10 mouse cellular contexts compared by ENCODE assay signal in genomic region chr1:155721443-155721842, GRCm38 (mm10). TPM values are rescaled to one million over a fixed set of nuclear protein-coding genes. Genes with fewer than 3 reads are reported as not detected.
A peak's percentile ranks its signal among the peaks of the same experiment; 100 is the strongest.
DNase-seq lines count a peak whose midpoint lies in the region; ATAC-seq and TF ChIP-seq lines count a peak whose summit lies in the region.
"Had no signal": no experiment of that assay in that cellular context is flagged by ENCODE, and none has a peak within 500 bp of the region (broad histone marks: within the 10 kb centered on the region; RNA-seq: fewer than 3 reads in every experiment).

No protein-coding gene starts in this region.

- no peaks in the 10 kb centered on the region for H3K36me3 ChIP-seq in kidney, embryonic 16.5 days (ENCODE audit: insufficient read depth, low read length)
- no peaks in the 10 kb centered on the region for H3K36me3 ChIP-seq in E14TG2a.4 (ENCODE audit: insufficient read depth, low read length)

- H3K4me3 ChIP-seq in kidney, embryonic 16.5 days (ENCODE audit: low read length): no peak overlapping the region
- H3K4me3 ChIP-seq in E14TG2a.4 (replicated peaks; ENCODE audit: low read length): no peak overlapping the region
- no peak overlapping the region for H3K4me3 ChIP-seq in cortical plate, adult 2 months (ENCODE audit: insufficient read depth, low read length)
- H3K4me3 ChIP-seq: myocyte had no signal

- H3K9ac ChIP-seq in kidney, embryonic 16.5 days (replicated peaks; ENCODE audit: low read length): no peak overlapping the region

- WGBS in kidney, embryonic 16.5 days: 35% methylated on average over 8 of the region's 8 CpGs

- TF ChIP-seq POLR2A in cortical plate, adult 2 months (IDR thresholded peaks at IDR 0.05; ENCODE audit: extremely low read depth, insufficient read depth, low read length): no peak

- no peak for ATAC-seq in CD4-positive, CD25-positive, alpha-beta regulatory T cell, adult 4 months
- no peak for ATAC-seq in kidney, embryonic 16.5 days (ENCODE audit: low FRiP score, low TSS enrichment)
- peak; percentile 56 for ATAC-seq in megakaryocyte progenitor cell, adult 5-6 weeks (replicated peaks; ENCODE audit: poor library complexity)

- TF ChIP-seq CTCF in E14TG2a.4 (conservative IDR thresholded peaks at IDR 0.05; ENCODE audit: low read length): peak; percentile 68
- peak; percentile 62 for TF ChIP-seq CTCF in cortical plate, adult 2 months (IDR thresholded peaks at IDR 0.05; ENCODE audit: extremely low read depth, insufficient read depth, low read length)

- no peaks in the 10 kb centered on the region for H3K4me1 ChIP-seq in kidney, embryonic 16.5 days (ENCODE audit: insufficient read depth, low read length)
- peaks cover 14% of the 10 kb centered on the region for H3K4me1 ChIP-seq in E14TG2a.4 (replicated peaks; ENCODE audit: low read depth, low read length)
- H3K4me1 ChIP-seq in cortical plate, adult 2 months (ENCODE audit: control insufficient read depth, insufficient read depth, low read length): no peaks in the 10 kb centered on the region

- peaks cover 33% of the 10 kb centered on the region for H3K27me3 ChIP-seq in kidney, embryonic 16.5 days (ENCODE audit: insufficient read depth, low read length)
- H3K27me3 ChIP-seq in E14TG2a.4 (ENCODE audit: insufficient read depth, low read length): peaks cover 33% of the 10 kb centered on the region

- no peak overlapping the region for H3K27ac ChIP-seq in kidney, embryonic 16.5 days (ENCODE audit: low read length)
- no peak overlapping the region for H3K27ac ChIP-seq in cortical plate, adult 2 months (ENCODE audit: insufficient read depth, low read length)

- no peak overlapping the region for H3K4me2 ChIP-seq in kidney, embryonic 16.5 days (replicated peaks; ENCODE audit: low read depth, low read length)

- peak; percentile 47 for DNase-seq in CD4-positive, CD25-positive, alpha-beta regulatory T cell, adult 2 months (ENCODE audit: low read depth, low spot score)
- peak; percentile 34 for DNase-seq in kidney, adult 18-20 months
- DNase-seq in urinary bladder, postnatal 14 days (ENCODE audit: low spot score): no peak

- 0 out of 2 replicates have a peak, but pooled peaks cover under 1% of the 10 kb centered on the region for H3K9me3 ChIP-seq in kidney, embryonic 16.5 days (ENCODE audit: low read length)
- 0 out of 2 replicates have a peak, but pooled peaks cover 4% of the 10 kb centered on the region for H3K9me3 ChIP-seq in E14TG2a.4 (ENCODE audit: low read length)

RNA-seq across cellular contexts. Expression of gene Lhx4, which starts 30.0 kb away (rescaled TPM):
- under 1 TPM in 1 of 2 experiments, not detected in 1; 0.19 TPM for polyA plus RNA-seq in CD4-positive, CD25-positive, alpha-beta regulatory T cell, adult 4 months (2017; shearing (Covaris generic))
- polyA plus RNA-seq in kidney, embryonic 16.5 days (2015; fragmentation: Nextera tagmentation; extraction: Ambion mirVana): not detected in 2 replicates
- polyA plus RNA-seq in cortical plate, adult 2 months (2012; rRNA removed): 0.02 TPM in 1 of 2 replicates, not detected in the other
- not detected in 2 replicates for total RNA-seq in megakaryocyte progenitor cell, adult 5-6 weeks (2015)
- not detected in 2 replicates for total RNA-seq in megakaryocyte progenitor cell, adult 5-6 weeks (2017)
- polyA plus RNA-seq: large intestine, adult 2 months had no signal
